Mouse (Mus musculus) megakaryocyte progenitor cell, adult 5-6 weeks (primary cell): Measurements from ENCODE around the gene Tmem212. TPM values are rescaled to one million over a fixed set of nuclear protein-coding genes. Genes with fewer than 3 reads are reported as not detected.

ENCODE experiments used
- ATAC-seq: replicated peaks from 2 replicates; pipeline ENCODE4 v1.8.0; 2016; ENCODE audit warnings: mild to moderate bottlenecking, moderate TSS enrichment, inconsistent platforms; ENCODE audit not compliant: poor library complexity
- total RNA-seq, 2 experiments: library from RNA; stranded (forward) in 1 of 2; stranded (reverse) in 1 of 2; fragments of 157-497, 149-512 nt in 1 of 2; fragments of 200-1000 nt in 1 of 2; gene quantifications; 2 replicates each; pipeline versions ENCODE4 v1.2.3 to v1.2.4; 2015 to 2017

Tmem212 gene
- total RNA-seq, 2 experiments from 2014 or later = not detected

DNA sequence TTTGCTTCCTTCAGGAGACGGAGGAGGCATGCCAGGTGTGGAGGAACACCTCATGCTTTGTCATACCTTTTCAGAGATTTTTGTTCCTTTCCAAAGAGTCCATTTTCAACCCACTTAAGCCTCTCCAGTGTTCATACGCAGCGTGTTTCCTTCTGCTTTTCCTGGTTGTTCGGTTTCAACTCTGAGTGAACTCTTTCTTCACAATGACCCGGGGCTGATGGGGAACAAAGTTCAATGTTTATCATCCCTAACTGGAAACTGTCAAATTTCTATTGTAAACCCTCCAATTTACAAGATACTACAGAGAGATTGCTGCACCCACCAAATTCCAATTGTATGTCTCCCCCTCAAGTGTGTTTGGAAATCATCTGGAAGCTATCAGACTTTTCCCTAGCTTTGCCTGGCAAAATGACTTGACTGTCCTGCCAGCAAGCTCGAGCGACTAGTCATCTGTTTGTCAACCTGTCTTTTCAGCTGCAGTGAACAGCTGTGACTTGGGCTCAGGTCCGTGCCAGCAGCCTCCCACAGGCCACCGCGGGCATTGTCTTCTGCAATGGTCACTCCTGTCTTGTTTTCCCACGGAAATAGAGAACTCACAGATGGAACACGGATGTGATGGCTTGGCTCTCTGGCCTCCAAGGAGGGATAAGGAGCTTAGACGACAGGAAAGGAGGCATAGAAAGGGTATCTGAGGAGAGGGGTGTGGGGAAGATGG is 3.0 kb upstream of the Tmem212 start:
- no peak for ATAC-seq

- peak; percentile 88 for ATAC-seq
Observed at GRCm38 (mm10) chr3:27898178-27898577, 2.0 kb upstream of the Tmem212 start.

- no peak for ATAC-seq
Observed at GRCm38 (mm10) chr3:27886578-27886977, 9.6 kb downstream of the Tmem212 start.

DNA sequence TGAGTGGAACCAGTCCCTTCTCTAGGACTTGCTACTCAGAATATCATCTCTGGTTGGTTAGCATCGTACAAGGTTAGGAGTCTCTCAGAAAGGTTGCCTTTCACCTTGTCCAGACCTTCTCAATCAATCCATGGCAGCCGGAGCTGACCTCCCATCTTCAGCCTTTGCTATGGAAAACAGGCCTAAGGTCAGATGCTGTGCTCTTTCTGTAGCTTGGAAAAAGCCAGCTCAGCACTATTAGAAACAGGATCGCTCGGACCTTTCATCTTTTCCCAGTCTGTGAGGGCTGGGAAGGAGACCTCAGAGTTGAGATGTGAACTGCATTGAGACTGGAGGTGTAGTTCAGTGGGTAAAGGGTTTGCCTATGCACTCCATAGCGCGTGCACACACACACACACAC is 10.6 kb downstream of the Tmem212 start:
- ATAC-seq = no peak

GRCm38 (mm10) chr3:27881897-27882835 is 14.0 kb downstream of the Tmem212 start:
- no peak for ATAC-seq

GRCm38 (mm10) chr3:27878854-27879610 is 17.1 kb downstream of the Tmem212 start:
- ATAC-seq = no peak

DNA sequence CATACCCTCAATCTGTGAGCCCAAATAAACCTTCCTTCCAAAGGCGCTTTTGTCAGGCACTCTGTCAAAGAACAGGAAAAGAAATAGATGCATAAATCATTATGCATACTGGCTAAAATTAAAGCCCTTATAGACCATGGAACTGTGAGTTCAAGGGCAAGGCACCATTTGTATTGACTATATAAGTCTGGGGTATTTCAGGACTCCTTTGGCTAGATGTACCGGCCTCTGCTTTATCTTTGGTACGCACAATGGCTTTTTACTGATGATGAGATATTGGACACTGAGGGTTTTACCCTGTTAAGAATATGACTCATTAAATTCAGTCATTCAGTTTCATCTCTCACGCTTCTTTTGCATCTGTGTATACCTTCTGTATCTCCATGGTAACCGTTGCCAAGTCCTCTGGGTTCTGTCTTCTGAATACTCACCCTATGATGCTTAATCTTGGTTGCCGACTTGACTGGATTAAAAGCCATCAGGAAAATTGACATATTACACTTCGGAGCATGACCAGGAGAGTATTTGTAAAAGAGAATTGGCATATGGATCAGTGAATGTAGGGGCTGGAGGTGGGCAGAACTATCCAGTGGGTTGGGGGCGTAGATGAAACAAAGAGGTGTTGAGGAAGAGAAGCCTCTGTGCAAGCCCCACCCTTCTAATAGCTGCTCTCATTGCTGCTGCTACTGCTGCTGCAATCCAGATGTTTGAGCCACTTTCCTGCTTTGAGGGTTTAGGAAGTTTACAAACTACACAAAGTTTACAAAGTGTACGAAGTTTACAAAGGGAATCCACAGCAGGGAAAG is 22.7 kb downstream of the Tmem212 start:
- ATAC-seq = no peak

GRCm38 (mm10) chr3:27872429-27872828 is 23.7 kb downstream of the Tmem212 start:
- ATAC-seq = no peak

GRCm38 (mm10) chr3:27871891-27872290 is 24.3 kb downstream of the Tmem212 start:
- no peak for ATAC-seq

GRCm38 (mm10) chr3:27871371-27871770 is 24.8 kb downstream of the Tmem212 start:
- no peak for ATAC-seq

DNA sequence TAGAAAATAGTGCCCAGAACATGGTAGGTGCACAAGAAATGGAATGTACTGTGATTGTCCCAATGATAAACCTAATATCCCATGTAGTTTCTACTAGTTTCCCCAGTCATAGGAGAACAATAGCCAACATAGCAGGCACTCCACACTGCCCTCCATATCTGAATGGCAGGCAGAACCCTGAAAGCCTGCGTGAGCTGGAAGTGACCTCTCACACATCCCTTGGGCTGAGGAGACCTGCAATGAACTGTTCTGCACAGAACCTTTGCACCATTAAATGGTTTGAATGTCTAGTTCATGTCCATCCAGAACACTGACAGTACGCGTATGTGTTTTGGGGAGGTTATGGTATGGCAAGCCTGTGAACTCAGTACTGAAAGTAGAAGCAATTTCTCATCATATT is 27.5 kb downstream of the Tmem212 start:
- ATAC-seq = no peak

DNA sequence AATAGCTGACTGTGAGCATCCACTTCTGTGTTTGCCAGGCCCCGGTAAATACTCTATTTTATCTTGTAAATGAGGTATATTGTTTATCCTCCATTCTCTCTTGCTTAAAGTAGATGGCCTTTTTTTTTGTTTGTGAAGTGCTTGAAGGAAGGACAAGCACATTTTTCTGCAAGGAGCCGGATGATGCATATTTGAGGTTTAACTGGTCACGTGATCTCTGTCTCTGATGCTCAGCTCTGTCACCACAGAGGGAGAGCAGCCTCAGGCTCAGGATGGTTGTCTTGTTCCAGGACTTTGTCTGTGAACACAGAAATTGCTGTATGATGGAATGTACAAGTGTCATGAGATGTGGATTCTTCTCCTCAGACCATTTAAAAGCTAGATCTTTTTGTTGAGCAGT is 28.4 kb downstream of the Tmem212 start:
- ATAC-seq = no peak

DNA sequence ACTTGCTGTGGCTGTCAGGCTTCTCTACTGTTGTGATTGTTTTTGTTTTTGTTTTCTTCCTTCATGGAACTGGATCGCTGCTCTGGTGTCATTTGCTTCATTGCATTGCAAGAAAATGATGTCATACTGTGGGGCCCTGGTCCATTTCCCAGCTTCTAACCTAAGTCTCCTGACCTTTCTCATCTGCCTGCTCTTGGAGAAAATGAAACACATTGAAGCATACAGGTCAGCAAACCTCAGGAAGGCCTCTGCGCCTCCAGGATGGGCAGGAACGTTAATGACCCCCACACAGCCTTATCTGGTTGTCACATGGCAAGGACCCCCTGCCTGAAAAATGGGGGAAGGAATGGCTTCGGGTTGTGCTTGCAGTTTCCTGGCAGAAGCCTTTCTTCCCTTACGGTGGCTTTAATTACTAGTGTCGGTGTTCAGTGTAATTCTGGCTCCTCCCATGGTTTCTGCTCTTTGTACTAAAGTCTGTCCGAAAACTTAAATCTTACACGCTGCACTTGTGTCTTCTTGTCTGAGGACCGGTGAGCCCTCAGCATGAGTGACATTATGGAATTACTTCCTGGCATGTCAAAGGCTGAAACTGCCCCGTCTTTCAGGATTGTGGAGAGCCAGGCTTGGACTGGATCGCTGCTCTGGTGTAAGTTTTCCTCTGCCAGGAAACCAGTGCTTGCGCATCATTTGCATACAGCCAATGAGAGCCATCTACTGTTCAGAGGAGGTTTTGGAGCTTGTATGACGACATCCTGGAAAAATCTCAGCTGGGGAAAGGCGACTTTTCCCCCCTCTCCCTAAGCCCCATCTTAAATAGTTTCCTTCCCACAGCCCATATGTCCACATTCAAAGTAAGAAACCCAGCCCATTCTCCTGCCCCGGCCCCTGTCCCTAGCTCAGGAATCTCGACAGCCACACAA is 33.1 kb downstream of the Tmem212 start:
- peak; percentile 81 for ATAC-seq

GRCm38 (mm10) chr3:27861601-27862000 is 34.6 kb downstream of the Tmem212 start:
- 0 out of 2 replicates have a peak, but pooled peaks have one; percentile 22 for ATAC-seq

DNA sequence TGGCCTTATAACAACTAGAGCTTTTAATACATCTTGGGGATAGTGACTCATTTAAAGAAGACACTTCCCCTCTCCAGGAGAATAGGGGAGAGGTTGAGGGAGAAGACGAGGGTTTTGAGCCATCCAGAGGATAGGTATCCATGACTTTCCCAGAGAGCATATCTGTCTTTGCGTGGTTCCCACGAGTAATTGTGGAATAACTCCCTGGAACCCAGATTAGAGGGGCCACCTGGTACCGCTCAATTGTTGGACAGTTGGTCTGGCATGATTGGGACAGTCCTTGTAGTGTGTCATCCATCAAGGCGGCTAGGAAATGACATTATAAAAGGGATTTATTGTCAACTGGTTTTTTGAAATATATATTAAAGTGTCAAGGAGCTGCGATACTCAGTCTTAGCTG is 35.1 kb downstream of the Tmem212 start:
- ATAC-seq = no peak

- peak; percentile 22; the same call in 1 of the 2 replicates for ATAC-seq
Observed at GRCm38 (mm10) chr3:27859161-27859561, 37.0 kb downstream of the Tmem212 start.

GRCm38 (mm10) chr3:27858441-27859115 is 37.6 kb downstream of the Tmem212 start:
- no peak for ATAC-seq

DNA sequence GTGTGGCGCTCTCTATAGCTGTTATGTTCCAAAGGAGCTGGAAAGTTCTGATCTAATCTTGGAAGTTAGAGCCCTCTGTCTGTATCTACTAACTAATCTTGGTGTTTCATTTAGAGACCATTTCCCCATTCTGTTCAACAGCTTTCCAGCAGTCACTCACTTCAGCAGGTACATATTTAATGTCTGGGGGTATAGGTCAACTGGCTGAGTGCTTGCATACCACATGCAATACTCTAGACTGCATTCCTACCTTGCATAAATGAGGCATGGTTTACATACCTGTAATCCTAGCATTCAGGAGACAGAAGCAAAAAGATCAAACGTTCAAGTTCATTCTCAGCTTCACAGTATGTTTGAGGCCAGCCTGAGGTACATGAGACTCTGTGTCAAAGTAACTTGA is 39.9 kb downstream of the Tmem212 start:
- ATAC-seq = no peak
